Mouse (Mus musculus) liver, adult (tissue): ENCODE results near the gene Efemp1.

Experiments
- GATA4 ChIP-seq: IDR thresholded peaks from 2 replicates; pipeline ENCODE4 v1.6.1; 2014; ENCODE audit warnings: mild to moderate bottlenecking, low read length; ENCODE audit not compliant: insufficient replicate concordance

Efemp1 gene

DNA sequence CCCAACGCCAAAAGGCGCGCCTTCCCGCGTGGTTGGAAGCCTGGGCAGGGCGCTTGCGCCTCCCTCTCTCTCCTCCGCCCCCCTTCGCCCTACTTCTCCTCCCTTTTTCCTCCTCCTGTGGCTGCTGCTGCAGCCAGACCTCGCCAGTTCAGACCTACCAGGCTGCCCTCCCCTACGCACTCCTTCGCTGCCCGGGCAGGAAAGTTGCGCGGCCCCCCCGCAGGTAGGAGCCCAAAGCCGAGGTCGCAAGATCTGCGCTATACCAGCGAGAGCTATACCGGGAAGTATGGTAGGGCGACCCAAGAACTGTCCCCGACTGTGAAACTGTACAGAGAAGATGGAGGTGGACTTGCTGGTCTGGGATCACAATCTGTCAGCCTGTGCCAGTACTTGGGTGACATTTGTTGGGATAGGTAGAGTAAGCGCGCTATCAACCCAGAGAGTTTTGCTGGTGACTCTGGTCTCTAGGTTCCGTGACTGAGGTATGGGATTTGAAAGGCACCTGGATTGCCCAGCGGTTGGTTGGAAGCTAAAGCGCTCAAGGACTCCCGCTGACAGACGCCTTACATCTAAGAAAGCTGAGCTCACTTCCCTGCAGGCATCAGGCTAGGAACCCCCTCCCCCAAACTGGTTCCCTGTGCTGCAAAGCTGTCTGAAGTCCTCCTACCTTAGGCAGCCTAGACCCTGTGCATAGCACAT, at the start of gene Efemp1:
TSS of gene Efemp1 (plus strand) at position 103 of the 699 bp plus-strand sequence.
- TF ChIP-seq GATA4, result no peak

GRCm38 (mm10) chr11:28808685-28809084, 44.3 kb upstream of the Efemp1 start:
- TF ChIP-seq GATA4, result no peak

GRCm38 (mm10) chr11:28811874-28812273, 41.1 kb upstream of the Efemp1 start:
- TF ChIP-seq GATA4, result no peak

DNA sequence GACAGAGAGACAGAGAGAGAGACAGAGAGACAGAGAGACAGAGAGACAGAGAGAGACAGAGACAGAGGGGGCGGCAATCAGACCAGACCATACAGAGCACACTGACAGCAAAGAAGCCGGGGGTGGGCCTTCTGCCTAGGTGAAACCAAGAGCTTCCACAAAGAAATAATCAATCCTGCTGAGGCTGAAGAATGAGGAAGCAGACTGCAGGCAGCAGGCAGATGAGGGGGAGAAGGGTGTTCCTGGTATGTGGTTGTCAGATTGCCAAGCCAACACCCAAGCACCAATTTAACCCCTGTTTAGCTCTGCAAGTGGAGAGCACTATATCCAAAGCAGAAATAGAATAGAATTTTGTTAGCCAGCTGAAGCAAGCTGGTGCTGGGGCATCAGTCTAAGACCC, 40.4 kb upstream of the Efemp1 start:
- TF ChIP-seq GATA4, result no peak

DNA sequence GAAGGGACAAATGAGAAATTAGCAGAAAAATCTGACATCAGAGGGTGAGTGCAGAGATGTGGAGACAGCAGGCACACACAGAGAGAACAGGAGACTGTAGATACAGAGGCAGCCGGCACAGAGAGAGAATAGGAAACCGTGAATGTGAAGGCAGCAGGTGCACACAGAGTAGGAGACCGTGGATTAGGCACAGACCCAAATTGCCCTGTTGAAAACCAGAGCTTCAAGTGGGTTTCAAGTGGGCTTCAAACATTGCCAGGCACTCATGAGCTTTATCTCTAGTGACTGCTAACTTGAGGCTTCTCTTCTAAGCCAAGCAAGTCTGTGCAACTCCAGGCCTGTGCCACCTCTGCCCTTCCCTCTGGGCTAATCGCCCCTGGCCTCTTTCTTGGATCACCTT, 35.6 kb upstream of the Efemp1 start:
- no peak for TF ChIP-seq GATA4

DNA sequence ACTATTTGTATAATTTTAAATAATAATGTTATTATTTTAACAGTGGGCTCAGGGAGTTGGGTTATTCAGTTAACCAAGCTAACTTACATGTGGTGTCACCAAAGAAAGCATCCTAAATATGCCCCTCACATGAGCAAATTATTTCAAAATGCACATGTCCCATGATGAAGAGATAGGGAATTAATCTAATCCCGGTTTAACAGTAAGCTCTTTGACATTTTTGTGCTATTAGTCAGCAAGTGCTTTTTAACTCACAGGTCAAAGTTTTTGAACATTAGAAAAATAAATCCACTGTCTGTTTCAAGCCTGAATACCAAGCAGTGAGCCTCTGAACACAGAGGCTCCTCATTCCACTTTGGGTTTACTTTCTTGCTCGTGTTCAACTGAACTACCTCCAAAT, 26.1 kb upstream of the Efemp1 start:
- no peak for TF ChIP-seq GATA4

- TF ChIP-seq GATA4, result no peak
These were observed 19.2 kb upstream of the Efemp1 start for GRCm38 (mm10) chr11:28833809-28834208.

DNA sequence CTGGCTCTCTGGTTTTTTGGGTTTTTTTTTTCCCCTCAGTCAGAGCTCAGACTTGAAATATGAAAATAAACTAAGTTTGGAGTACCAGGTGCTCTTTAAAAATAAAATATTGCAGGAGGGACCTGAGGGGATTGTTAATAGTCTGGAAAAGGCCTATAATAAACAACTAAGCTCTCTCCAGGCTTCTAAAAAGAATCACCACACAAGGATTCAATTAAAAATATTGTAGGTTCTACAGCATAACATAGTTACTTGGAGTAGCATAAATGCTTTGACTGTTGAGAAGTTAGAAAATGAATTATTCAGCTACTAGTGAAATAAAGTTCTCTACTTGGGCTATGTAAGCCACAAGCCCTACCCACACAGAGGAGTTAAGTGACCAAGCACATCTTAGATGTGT, 17.9 kb upstream of the Efemp1 start:
- TF ChIP-seq GATA4, result no peak

DNA sequence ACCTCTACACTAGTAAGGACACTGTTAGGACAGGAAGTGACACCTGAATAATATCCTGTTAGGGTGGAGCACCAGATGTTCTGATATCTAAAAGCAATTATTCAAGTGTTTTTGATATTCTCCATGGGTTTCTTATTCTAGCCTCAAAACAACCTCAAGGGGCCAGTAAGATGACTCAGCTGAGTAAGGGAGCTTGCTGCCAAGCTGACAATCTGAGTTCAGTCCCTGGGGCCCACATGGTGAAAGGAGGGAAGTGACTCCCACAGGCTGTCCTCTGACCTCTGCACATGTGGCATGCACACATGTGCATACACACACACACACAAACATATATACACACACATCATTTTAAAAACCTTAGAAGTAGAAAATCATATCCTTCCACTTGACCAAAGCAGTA, 3.2 kb upstream of the Efemp1 start:
- TF ChIP-seq GATA4, result no peak

DNA sequence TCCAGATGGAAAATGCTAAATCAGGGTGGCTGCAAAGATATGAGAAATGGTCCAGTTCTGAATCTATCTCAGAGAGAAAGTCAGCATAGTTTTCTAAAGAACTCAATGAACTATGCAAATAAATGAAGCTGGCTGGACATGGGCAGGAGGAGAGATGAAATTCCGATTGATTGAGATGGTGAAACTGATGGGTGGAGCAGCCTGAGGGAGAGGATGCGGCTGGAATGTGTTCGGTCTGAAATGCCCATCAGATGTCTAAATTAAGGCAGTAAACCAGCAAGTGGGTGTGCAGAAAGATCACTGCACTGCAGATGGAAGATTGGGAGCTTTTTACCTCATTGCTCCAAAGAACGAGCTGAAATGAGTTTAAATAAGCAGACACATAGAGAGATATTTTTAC, 1.4 kb upstream of the Efemp1 start:
- no peak for TF ChIP-seq GATA4

GRCm38 (mm10) chr11:28852361-28852919, 564 bp upstream of the Efemp1 start:
- no peak for TF ChIP-seq GATA4

DNA sequence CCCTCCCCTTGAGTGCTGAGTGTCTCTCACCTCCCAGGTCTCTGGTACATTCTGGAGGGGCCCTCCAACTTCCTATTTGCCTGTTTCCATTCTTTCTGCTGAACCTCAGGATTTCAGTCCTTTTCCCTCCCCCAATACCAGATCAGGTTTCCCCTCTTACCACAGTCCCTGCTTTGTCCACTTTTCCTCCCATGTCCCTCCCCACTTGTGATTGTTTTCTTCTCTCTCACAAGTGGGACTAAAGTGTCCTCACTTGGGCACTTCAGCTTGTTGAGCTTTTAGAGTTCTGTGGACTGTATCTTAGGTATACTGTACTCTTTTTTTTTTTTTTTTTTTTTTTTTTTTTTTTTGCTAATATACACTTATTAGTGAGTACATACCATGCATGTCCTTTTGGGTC, 6.1 kb downstream of the Efemp1 start:
- TF ChIP-seq GATA4, result no peak

DNA sequence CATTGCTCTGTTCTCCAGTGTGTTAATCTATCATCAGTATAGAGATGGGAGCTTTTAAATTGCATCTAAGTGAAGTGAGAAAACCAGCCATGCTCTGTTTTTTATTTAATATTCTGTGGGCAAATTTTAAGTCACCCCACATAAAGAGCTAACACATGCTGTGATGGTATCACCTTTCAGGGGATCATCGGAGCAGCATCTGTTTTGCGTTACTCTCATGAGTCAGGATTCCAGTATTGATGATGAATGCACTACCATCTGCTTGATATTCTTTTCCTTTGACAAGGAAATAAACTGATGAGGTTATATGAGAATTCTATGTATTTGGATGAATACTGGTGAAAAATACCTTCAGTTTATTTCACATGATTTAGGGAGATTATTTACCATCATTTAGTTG, 16.1 kb downstream of the Efemp1 start:
- TF ChIP-seq GATA4, result no peak

DNA sequence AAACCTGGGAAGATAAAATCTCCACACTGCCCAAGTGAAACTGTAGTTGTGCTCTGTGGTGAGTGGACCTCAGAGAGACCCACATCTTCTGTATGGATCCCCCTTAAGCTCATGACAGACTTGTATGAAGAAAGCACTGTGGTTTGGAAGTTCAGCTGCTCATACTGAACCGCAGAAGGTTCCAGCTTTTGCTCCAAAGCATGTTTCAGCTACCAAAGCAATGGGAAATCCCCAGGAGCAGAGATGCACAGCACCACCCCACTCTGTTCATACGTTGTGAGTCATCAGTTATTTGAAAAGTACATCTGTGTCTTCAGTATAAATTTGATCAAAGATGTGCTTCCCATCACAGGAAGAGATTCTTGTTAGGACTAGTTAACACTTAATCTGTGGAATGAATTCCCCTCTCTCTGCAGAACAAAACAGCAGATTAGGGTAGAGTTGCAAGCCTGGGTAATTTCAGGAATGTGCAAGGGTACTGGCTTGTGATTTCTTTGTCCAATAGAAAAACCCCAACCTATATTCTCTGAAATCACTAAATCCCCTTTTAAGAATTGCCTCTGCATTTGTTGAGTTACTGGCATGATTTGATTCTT, 28.5 kb downstream of the Efemp1 start:
- TF ChIP-seq GATA4, result no peak

DNA sequence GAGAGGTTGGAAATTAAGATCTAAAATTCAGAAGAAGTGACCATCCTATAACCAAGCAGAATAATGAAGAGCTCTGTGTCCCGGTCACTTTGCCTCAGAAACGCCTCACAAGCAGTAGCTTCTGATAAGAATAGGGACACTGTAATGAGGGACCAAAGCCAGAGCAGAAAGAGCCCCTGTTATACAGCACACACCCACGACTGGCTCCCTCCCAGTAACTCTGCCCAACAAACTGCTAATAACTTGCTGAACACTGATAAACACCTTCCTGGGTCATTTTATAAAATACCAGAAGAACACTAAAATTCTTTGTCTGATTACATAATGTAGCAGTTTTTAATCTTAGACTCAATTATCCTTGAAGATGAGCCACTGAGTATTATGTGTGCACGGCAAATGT, 30.1 kb downstream of the Efemp1 start:
- no peak for TF ChIP-seq GATA4

GRCm38 (mm10) chr11:28889538-28889937, 36.5 kb downstream of the Efemp1 start:
- TF ChIP-seq GATA4, result no peak

- TF ChIP-seq GATA4, result no peak
These were observed 38.5 kb downstream of the Efemp1 start for GRCm38 (mm10) chr11:28891515-28891914.
